Mouse (Mus musculus) midbrain, postnatal 0 days (tissue): ENCODE results near the gene Triobp. TPM values are rescaled to one million over a fixed set of nuclear protein-coding genes. Genes with fewer than 3 reads are reported as not detected.

Experiments used
- ATAC-seq: fragments of 200-750 bp; cut with Nextera tagmentation; 2 replicates; pipeline ENCODE4 v1.8.0; 2017; ENCODE audit warnings: moderate number of reproducible peaks, mild to moderate bottlenecking, moderate TSS enrichment, moderate library complexity; ENCODE audit not compliant: low FRiP score
- DNase-seq: peaks from one replicate; pipeline ENCODE4 v3.0.0-alpha.2; 2015; ENCODE audit warnings: low spot score
- H3K27ac ChIP-seq: fragments of 300-500 bp; sonication (generic); 2 replicates; pipeline ENCODE4 v1.5.1; 2014; ENCODE audit warnings: low read depth, mild to moderate bottlenecking, low read length, mixed read lengths
- H3K27me3 ChIP-seq: fragments of 300-500 bp; sonication (generic); 2 replicates; pipeline ENCODE4 v1.6.1; 2014; ENCODE audit warnings: low read length, control low read depth, mixed read lengths; ENCODE audit not compliant: insufficient read depth
- H3K36me3 ChIP-seq: fragments of 300-500 bp; sonication (generic); 2 replicates; pipeline ENCODE4 v1.6.1; 2014; ENCODE audit warnings: low read length, control low read depth, mixed read lengths; ENCODE audit not compliant: insufficient read depth
- H3K4me1 ChIP-seq: fragments of 300-500 bp; sonication (generic); 2 replicates; pipeline ENCODE4 v1.6.1; 2014; ENCODE audit warnings: mild to moderate bottlenecking, control low read depth, antibody characterized with exemption, low read length, mixed read lengths; ENCODE audit not compliant: insufficient read depth
- H3K4me2 ChIP-seq: fragments of 300-500 bp; sonication (generic); 2 replicates; pipeline ENCODE4 v1.6.1; 2014; ENCODE audit warnings: low read depth, mild to moderate bottlenecking, low read length, mixed read lengths; ENCODE audit not compliant: poor library complexity, severe bottlenecking
- H3K4me3 ChIP-seq: fragments of 300-500 bp; sonication (generic); 2 replicates; pipeline ENCODE4 v1.5.1; 2014; ENCODE audit warnings: low read depth, mild to moderate bottlenecking, low read length, moderate library complexity
- H3K9ac ChIP-seq: fragments of 300-500 bp; sonication (generic); replicated peaks from 2 replicates; pipeline ENCODE4 v1.6.1; 2014; ENCODE audit warnings: mild to moderate bottlenecking, low read length, moderate library complexity, mixed read lengths; ENCODE audit not compliant: poor library complexity, severe bottlenecking
- H3K9me3 ChIP-seq: fragments of 300-500 bp; sonication (generic); 2 replicates; pipeline ENCODE4 v1.6.1; 2016; ENCODE audit warnings: low read length, control low read depth
- CTCF ChIP-seq: IDR thresholded peaks from 2 replicates; pipeline ENCODE4 v1.5.1; 2016; ENCODE audit warnings: antibody characterized with exemption, mild to moderate bottlenecking
- WGBS: fragments of 180-500 bp; shearing (Covaris S2); extraction: QIAGEN DNeasy Blood & Tissue Kit; methylation state at CpG from one replicate; pipeline ENCODE4 v1.1.7; 2014; 5-methylcytosine and 5-hydroxymethylcytosine counted together
- polyA plus RNA-seq: library from polyadenylated mRNA; unstranded; fragments of >200 nt; fragmentation: Nextera tagmentation; extraction: Ambion mirVana; gene quantifications from 2 replicates; pipeline ENCODE4 v1.2.1, GENCODE M21; 2015
- total RNA-seq: library from RNA; depleted of rRNA; stranded (reverse); fragments of >200 nt; gene quantifications from 2 replicates; pipeline ENCODE4 v1.2.3, GENCODE M21; 2014

The Triobp gene
- total and polyA plus RNA-seq, 2 experiments from 2014 or later = 28.4 to 40.0 TPM

DNA sequence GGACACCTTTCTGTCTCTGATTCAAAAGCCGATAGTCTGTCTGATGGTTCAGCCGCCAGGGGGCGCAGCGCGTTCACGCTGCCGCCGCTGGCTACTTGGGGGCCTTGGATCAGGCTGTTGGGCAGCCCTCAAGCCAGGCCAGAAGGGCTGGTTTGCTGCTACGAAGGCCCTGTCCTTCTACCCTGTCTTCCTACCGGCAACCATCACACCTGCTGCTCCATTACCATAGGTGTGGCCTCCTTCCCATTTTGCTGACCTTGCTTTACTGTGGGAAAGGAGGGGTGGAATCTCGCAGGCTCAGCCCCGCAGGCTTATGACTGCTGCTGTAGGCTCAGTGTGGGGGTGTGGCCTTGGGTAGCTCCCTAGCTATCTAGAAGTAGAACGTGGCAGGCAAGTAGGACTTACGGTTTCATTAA is 90.4 kb downstream of the Triobp start:
- WGBS = 17% methylated on average over 14 of the region's 14 CpGs
- DNase-seq (peak; percentile 74), ATAC-seq (no peak)
- Histone ChIP-seq H3K4me1 (no peaks in the 10 kb centered on the region; the same call in 1 of the 2 replicates), H3K9me3 (no peaks in the 10 kb centered on the region), H3K27me3 (peaks cover 13% of the 10 kb centered on the region), H3K4me2 (no peak overlapping the region), H3K36me3 (0 out of 2 replicates have a peak, but pooled peaks cover 6% of the 10 kb centered on the region), H3K27ac (no peak overlapping the region), H3K4me3 (no peak overlapping the region), H3K9ac (no peak overlapping the region)
- TF ChIP-seq CTCF = peak; percentile 78

DNA sequence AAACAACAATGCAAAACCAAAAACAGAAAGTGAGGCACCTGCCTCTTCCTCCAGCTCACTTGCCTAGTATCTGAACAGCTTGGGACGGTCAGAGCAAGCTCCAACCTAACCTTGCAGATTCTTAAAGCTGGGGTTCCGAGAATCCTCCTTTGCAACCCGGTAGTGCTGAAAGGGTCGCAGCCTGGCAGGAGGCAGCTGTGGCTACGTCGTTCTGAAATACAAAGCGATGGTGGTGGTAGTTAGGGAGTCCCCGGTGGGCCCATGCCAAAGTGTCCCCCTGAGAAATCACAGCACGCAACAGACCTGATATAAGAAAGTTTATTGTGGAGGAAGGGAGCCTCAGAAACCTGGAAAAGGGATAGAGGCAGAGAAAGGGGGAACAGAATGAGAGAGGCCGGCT is 90.8 kb downstream of the Triobp start:
- H3K4me2 ChIP-seq = no peak overlapping the region
- WGBS = 70% methylated on average over 10 of the region's 10 CpGs
- H3K9ac ChIP-seq = no peak overlapping the region
- 0 out of 2 replicates have a peak, but pooled peaks cover 6% of the 10 kb centered on the region for H3K36me3 ChIP-seq
- H3K4me3 ChIP-seq = no peak overlapping the region
- no peaks in the 10 kb centered on the region for H3K9me3 ChIP-seq
- no peaks in the 10 kb centered on the region; the same call in 1 of the 2 replicates for H3K4me1 ChIP-seq
- no peak overlapping the region for H3K27ac ChIP-seq
- H3K27me3 ChIP-seq = peaks cover 13% of the 10 kb centered on the region
- no peak for DNase-seq
- ATAC-seq = no peak
- no peak for TF ChIP-seq CTCF

DNA sequence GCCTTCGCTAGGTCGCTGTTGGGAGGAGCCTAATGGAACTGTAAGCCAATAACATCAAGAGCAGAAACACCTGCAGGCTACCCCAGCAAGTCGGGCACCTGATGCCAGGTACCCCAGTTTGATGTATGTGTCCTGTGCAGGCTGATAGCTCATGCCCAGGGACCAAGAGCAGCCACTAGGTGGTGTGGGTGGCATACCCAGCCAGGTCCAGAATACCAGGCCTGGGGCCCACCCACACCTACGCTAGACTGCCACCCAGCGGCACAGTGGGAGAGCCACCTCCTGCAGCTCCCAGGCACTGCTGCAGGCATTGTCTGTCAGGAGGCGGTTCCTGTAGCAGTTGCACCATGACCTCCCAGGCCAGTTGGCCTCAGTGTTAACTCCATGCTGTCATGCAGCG is 91.3 kb downstream of the Triobp start:
- Histone ChIP-seq H3K4me3 (no peak overlapping the region), H3K4me2 (no peak overlapping the region), H3K4me1 (no peaks in the 10 kb centered on the region; the same call in 1 of the 2 replicates), H3K9me3 (no peaks in the 10 kb centered on the region), H3K9ac (no peak overlapping the region), H3K27me3 (peaks cover 16% of the 10 kb centered on the region), H3K36me3 (0 out of 2 replicates have a peak, but pooled peaks cover 6% of the 10 kb centered on the region), H3K27ac (no peak overlapping the region)
- DNase-seq = peak; percentile 62
- 28% methylated on average over 7 of the region's 7 CpGs for WGBS
- ATAC-seq = 0 out of 2 replicates have a peak, but pooled peaks have one; percentile 24
- TF ChIP-seq CTCF = peak; percentile 78

DNA sequence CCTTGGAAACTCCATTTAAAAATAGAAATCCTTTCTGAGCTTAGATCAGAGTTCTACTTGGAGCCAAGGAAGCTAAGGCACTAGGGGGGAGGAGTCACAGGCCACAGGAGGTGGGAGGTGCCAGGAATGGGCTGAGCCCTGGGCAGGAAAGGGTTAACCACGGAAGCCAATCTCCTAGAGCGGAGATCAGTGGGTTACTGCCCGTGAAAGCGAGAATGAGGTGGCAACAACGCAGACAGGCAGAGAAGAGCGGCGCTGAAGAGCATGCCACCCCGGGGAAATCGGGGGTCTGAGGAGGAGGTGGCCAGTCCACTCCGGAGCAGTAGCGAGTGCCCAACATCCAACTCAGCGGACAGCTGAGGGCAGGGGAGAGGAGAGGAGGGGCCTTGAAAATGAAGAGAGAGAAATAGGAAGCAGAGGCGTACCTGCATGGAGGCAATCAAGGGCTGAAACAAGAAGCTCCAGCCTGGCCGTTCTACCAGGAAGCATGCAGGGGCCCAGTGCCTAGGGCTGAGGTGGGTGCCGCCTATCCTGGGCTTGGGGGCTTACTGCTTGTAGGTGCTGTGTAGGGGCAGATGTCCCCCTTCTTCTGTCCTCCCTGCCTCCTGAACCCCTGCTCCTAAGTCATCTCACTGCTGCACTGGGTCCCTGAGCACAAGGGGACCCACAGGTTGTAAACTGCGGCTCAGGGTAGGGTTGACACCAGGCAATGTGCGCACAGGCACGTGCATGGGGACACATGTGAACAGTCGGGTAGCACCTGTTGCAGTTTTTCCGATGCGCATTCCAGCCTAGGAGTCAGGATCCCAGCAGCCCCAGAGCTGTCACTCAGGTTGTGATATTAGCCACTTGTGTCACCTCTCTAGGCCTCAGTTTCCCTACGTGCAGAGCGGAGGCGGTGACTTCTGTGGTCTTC is 93.2 kb downstream of the Triobp start:
- WGBS = 24% methylated on average over 24 of the region's 24 CpGs
- TF ChIP-seq CTCF = no peak
- H3K27me3 ChIP-seq = peaks cover 17% of the 10 kb centered on the region
- ATAC-seq = no peak
- no peaks in the 10 kb centered on the region for H3K9me3 ChIP-seq
- peak overlapping the region; percentile 49 for H3K4me2 ChIP-seq
- no peak overlapping the region for H3K27ac ChIP-seq
- peak overlapping the region; percentile 29 for H3K4me3 ChIP-seq
- 0 out of 2 replicates have a peak, but pooled peaks cover 6% of the 10 kb centered on the region for H3K36me3 ChIP-seq
- DNase-seq = peak; percentile 44
- H3K9ac ChIP-seq = peak overlapping the region; percentile 13
- H3K4me1 ChIP-seq = no peaks in the 10 kb centered on the region; the same call in 1 of the 2 replicates

DNA sequence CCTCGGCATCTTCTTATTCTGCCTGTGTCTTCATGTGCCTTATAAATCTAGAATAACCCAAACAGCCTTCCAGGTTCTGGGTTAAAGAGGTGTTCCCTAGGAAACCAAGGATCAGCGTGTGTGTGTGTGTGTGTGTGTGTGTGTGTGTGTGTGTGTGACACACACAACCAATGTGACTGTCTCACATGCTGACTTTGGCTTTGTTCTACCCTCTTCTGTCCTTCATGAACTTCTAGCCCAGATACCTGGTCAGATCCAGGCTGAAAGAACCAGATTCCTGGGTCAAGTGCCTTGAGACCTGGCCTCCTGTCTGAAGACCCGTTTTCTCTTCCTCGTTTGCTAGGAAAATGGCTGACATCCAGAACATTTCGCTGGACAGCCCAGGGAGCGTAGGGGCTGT is 94.1 kb downstream of the Triobp start, which contains the start of gene Galr3:
Galr3 (plus strand) TSS at position 301 of the 400 bp plus-strand sequence.
- H3K4me3 ChIP-seq = peak within 1 kb of the TSS; percentile 52
- no peaks in the 10 kb centered on the region; the same call in 1 of the 2 replicates for H3K4me1 ChIP-seq
- H3K36me3 ChIP-seq = 0 out of 2 replicates have a peak, but pooled peaks cover 3% of the 10 kb centered on the region
- peak within 1 kb of the TSS; percentile 66 for H3K9ac ChIP-seq
- no peaks in the 10 kb centered on the region for H3K9me3 ChIP-seq
- H3K4me2 ChIP-seq = peak within 1 kb of the TSS; percentile 80
- peak within 1 kb of the TSS; percentile 51 for H3K27ac ChIP-seq
- 84% methylated on average over 6 of the region's 6 CpGs for WGBS
- no peak for TF ChIP-seq CTCF
- H3K27me3 ChIP-seq = peaks cover 17% of the 10 kb centered on the region
- no peak for ATAC-seq
- DNase-seq = no peak
